Mouse (Mus musculus) kidney, adult 9 months (tissue): Measurements from ENCODE around the gene Senp1.
A peak's percentile ranks its signal among the peaks of the same experiment; 100 is the strongest.

Experiments
- DNase-seq: peaks from one replicate; pipeline ENCODE4 v3.0.0; 2022

Senp1 gene

DNA sequence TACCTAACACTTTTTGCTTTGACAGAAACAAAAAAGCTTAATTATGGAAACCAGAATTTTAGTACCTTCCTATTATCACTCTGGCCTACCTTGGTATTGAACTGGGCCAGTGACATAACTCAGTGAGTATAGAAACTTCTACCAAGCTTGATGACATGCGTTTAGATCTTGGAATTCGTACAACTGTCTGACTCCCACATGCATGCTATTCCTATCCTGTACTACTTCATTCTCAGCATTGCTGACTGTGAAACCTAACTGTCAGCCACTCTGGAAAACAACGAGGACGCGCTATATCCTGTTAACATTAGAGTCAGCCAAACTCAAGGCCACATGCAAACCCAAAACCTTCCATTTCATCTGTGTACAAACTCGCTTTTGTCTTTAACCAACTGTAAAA, 49.6 kb downstream of the Senp1 start:
- no peak for DNase-seq

DNA sequence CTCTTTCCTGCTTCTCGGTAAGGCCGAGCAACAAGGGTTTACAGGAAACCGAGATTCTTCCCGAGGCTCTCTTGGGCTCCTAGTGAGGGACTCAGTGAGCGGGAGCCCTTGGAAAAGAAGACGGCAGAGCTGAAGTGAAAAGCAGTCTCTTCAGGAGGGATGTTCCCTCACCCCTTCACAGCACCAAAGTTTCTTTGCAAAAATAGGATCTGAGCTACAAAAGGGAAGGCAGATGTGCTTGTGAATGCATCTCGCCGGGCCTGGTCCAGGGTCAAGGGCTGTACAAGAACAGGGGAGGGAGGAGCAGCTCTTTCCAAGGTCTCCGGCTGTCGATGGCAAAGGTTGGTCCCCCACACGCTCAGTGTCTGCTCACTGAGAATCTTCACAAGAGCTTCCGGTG, 51.0 kb downstream of the Senp1 start:
- DNase-seq = no peak

DNA sequence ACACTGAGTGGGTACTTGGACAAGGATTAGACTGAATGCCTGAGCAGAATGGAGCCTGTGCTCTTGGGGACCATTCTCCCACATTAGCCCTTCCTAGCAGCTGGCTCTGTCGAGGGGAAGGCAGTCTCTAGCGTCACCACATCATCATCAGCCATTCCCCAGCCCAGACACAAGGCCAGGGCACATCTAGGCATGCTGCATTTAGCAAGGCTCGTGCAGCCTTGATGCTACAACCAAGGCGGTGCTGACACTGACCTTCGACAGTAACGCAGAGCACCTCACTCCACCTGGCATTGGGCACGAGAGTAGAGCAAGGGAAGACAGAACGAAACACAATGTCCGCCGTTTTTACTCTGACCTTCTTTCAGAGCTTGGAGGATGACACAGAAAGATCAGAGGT, 53.9 kb downstream of the Senp1 start:
- no peak for DNase-seq

DNA sequence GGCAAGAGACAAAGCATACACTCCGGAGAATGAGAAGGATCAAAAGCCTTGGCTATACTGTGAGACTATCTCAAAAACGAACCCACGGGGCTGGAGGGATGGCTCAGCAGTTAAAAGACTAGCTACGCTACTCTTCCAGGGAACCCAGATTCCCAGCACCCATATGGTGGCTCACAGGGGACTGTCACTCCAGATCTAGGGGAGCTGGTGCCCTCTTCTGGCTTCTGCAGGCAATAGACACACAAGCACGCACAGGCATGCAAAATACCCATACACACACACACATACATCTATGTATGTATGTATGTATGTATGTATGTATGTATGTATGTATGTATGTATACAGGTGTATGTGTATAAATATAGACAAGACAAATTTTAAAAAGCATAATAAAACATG, 57.0 kb downstream of the Senp1 start:
- DNase-seq = no peak

DNA sequence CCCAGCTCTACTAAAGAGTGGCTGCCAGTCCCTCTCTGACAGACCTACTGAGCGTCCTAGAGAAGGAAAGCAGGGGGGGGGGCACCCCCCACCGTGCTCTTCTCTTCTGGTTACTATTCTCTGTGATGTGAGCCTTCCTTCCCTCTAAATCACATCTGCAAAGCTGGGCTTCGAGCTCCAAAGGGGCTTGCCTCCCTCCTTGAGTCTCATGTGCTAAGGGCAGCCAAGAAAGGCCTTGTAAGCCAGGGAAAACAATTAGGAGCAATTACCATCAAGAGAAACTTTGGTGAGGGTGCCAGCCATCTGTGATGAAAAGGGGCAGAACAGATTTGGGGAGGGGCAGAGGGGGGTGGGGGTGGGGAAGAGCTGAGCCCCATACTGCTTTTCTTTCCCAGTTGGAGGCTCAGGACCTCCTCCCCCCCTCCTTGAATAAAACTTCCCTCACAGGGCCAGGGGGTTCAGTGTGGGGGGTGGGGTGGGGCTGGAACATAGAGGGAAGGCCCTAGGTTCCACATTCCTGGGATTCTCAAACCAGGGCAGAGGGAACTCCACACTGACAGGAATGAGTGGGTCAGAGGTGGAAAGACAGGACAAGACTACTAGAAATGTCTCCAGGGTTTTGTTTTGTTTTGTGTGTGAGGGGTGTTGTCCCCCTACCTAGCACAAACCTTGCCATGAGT, 58.3 kb downstream of the Senp1 start:
- DNase-seq = no peak

DNA sequence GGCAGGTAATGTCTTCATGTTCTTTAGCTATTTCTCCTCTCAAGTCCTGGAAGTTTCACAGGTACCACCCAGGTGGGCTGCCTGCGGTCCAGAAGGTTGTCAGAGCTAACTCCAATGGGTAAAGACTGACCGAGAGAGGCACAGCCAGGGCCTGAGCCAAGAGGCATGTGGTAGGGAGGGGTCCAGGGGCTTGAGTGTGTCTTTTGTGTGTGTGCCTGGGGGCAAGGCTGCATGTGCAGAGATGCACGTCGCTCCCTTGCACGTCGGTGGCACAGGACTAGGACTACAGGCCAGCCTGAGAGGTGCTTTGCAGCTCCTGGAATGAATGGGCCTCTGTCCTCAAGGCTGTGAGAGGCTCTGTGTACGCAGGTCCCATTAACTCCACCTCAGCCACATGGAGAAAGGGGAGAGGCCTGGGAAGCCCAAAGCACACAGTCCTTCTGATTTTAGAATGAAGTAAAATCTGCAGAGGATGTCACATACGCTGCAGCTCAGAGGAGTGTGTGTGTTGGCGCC, 60.3 kb downstream of the Senp1 start:
- DNase-seq = no peak

DNA sequence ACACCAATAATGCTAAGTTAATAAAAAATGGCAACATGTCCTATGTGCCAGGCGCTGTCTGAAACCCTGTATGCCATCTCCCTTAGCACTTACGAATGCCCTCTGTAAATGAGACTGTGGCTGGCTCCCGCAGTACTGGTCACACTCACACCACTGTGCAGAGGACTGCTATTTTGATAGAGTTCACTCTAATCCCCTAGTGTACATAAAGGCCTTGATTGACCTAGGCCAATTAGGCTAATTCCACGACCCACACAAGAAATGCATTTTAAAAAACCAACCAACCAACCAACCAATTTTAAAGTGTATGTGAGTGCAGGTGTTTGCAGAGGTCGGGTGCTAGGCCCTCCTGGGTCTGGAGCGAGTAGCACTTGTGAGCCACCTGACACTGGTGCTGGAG, 63.7 kb downstream of the Senp1 start:
- DNase-seq = no peak

DNA sequence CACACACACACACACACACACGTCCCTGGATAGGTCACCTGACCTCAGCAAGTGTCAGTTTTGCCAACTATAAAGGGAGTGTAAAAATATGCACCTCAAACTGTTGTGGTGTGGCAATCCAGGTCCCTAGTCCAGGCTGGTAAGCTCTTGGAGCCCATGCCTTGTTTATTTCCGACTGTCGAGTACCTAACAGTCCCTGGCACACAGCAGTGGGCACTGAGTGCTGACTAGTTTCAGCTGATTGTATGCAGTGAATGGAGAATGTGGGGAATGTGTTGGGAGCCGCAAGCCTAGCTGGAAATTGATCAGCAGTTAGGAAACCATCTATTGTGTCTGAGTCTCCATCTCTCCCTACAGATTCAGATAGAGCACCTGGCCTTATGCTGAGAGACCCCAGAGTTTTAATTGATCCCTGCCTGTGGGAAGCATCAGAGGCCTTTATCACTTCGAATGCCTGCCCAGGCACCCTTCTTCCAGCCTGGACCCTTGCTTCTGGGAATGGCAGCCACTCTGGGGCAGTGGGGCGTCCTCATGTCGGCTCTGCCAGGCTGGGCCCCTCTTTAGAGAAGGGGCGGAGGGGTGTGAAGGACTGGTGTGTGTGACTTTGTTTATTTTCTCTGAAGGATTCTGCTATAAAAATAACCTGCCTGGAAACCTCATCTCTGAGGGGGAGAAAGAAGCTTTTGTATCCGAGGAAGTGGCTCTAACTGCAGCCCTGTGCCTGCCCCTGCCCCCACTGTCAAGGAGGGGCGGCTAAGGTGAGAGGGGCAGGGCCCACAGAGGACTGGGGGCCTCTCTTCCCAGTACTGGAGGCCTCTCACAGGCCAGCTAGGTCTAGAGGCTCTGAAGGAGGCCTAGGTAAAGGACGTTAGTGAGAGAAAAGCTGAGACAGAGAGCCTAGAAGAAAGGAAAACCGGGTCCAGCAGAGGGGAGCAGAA, 66.3 kb downstream of the Senp1 start:
- no peak for DNase-seq

DNA sequence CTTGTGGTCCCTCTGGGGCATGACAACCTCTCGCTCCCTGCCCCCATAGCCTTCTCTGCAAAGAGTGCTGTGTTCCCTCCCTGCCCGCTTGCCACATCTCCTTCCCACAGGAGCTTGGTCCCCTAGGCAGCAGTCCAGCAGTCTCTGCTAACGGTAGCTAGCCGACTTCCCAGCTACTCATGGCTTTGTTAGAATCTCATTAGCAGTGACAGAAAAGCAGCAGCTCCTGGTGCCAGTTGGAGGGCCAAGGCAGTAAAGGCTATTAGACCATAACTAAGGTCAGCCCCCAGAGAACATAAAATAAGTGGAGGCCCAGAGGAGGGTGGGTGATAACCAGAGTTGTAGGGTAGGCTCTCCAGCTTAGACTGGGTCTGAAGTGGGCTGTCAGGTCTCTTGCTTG, 67.9 kb downstream of the Senp1 start:
- no peak for DNase-seq

DNA sequence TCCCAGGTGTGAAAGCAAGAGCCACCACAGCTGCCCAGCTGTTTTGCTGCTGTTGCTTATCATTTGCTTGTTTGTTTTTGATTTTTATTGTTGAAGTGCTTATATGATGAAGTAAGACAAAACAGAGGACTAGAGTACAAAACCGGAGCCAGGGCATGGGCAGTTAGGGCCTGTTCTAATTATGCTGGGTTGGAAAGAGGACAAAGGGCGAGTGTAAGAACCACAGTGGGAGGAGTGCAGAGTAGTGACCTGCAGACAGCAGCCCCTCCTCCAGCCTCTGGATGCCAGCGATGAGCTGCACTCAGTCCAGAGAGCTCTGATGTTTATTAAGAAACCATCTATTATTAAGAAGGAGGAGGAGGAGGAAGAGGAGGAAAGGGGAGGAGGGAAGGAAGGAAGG, 70.4 kb downstream of the Senp1 start:
- peak; percentile 69 for DNase-seq

DNA sequence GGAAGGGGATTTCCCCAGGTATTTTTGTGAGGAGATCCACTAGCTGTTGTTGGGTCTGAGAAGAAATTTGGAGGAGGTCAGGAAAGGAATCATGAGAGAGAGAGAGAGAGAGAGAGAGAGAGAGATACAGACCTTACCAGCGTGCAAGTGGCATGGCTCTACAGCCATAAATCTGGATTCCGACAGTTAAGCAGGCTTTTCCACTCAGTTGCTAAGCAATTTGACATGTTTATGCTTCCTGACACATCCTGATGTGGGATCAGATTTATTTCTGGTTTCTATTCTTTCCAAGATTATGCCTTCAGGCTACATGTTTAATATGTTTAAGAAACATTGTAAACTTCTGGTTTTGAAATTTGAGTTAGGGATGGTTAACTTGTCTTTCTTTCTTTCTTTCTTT, 71.7 kb downstream of the Senp1 start:
- DNase-seq = no peak

DNA sequence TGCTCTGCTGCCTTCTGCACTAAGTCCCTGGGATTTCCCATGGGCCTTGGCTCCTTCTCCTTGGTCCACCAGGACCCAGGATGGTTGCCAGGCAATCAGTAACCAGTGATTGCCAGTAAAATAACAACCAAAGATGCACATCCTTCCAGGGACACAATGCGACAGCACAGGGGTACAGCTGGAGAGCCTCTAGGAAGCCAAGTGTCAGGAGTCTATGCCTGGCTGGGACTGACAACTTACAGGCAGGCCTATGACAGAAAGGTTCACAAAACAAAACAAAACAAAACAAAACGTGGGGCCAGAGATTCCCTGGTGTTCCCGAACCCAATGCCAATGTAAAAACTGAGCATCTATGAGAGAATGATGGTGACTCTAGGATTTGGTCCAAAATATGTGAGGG, 74.5 kb downstream of the Senp1 start:
- DNase-seq = no peak

DNA sequence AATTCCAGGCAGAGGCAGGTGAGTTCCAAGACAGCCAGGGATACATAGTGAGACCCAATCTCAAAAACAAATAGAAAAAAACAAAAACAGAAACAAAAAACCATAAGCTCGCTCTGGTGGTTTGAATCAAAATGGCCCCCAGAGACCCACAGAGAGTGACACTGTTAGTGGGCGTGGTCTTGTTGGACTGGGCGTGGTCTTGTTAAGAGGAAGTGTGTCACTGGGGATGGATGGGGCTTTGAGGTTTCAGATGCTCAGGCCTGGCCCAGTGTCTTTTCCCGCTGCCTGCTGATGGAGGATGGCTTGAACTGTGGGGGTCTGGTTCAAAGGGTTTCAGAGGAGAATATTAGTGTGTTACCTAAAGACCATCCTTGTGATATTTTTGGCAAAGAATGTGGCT, 75.6 kb downstream of the Senp1 start:
- no peak for DNase-seq

DNA sequence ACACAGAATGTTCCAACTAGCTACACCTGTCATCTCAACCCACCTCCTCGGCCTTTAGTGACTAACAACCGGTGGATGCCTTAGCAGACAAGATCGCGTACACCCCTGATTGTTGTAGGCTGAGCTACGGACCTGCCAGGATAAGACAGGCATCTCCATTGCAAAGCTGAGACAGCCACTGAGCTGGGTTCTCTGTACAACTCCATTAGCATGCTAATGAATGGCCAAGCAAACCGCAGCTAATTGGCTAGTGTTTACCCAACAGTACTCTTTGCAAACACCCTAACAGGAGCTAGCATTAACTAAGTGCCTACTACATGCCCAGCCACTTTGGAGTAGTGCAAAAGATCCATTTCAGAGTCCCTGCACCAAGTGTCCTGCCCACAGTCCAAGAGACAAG, 80.7 kb downstream of the Senp1 start:
- DNase-seq = no peak

DNA sequence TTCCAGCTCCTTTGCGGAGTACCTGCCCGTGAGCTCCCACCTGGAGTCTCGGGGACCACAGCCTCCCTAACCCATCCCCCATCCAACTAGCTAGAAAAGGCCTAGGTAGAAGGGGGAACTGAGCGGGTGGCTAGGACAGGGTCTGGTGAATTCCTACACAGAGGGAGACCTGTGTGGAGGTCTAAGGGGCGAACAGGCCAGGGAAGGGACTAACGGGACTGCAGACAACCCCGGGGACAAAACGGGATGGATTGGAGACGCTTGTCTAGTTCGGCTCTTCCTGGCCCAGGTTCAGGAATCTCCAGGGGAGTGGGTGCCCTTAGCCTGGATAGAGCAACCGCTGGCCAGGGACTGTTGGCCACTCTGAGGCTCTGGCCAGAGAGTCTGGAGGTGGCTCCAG, 88.4 kb downstream of the Senp1 start:
- DNase-seq = no peak

DNA sequence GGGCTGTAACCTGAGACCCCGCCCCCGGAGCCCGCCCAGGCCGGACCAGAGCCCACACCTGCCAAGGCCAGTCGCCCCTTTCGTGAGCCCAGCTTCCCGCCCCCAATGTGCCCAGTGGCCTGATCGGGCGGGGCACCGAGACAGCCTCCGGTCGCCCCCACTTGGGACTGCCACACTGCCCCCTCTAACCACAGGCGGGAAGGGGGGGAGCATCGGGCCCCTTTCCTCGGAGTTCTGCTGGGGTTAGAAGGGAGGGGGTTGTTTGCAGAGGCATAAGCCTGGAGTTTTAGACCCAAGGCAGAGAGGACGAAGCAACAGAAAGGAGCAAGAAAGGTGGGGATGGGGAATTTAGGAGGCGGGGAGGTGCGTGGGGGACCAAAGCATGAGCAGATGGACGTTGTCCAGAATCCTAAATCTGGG, 88.8 kb downstream of the Senp1 start:
- DNase-seq = no peak

DNA sequence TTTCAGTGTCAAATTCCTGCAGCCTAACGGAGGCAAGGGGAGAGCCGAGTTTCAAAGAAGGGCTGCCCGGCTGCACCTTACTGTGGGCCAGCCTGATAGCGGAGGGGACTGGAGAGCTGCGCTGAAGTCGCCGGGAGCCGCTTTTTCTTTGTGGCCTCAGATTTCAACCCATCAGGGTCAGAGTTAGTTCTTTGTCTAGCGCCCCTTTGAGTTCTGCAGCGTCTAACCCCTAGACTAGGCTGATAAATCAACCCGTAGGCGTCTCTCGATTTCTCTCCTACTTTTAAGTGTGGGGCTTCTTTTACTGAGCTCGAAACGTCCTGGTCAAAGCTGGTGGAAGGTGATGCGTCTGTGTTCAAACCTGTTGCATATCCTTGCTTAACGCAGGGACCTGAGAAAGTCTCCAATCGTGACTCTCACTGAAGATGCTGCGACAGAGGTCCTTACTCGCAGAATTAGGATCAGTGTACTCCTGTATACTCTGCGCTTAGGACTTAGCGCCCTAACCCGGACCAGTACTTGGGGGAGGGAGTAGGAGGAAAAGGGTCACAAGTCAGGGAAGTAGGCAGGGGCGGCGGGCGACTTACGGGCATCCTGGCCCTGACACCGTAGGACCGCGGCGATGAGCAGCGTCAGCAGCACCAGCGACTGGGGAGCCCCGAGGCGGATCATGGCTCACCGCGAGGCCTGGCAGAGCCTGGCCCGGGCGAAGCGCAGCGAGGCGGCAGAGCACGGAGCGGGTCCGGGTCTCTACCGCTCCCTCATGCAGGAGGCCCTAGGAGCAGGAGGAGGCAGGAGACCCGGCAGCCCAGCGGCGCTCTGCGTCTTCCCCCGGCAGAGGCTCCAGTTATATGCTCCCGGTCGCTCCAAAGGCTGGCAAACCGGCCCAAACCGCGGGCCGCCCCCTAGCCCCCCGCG, 89.5 kb downstream of the Senp1 start, which contains the start of gene Col2a1:
Gene Col2a1 (minus strand): TSS at position 874 of the 918 bp plus-strand sequence.
- no peak for DNase-seq

DNA sequence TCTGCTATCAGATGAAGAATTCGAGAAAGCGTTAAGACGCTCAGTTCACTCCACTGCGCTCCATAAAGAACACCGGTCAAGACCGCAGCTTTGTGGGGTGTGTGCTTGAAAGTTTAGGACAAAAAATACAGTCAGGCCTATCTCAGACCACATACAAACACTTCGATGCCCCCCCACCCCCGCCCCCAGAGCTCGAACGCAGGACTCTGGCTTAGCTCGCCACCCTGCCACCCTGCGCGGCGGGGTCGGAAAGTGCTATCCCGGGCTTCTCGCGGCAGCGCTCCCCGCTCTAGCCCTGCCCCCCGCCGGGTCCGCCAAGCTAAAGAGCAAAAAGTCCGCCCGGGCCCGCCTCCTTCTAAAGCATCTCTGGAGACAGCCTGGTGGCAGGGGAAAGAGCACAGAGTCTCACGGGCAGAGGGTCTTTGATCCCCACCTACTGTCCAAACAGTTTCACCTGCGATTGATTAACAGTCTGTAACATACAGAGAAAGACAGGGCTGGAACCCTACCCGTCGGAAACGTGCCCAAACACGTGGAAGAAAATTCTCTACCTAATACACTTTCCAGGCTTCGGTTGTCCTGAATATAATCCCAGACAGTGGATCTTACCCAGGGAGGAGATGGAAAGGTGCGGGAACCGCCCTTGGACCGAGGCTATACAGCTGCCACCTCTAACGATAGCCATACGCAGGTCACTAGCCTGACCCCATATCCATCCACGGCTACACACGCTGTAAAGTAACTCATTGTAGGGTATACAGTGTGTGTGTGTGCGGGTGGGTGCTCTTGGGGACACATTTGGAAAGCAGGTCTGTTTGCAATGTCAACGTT, 90.3 kb downstream of the Senp1 start:
- DNase-seq = no peak

DNA sequence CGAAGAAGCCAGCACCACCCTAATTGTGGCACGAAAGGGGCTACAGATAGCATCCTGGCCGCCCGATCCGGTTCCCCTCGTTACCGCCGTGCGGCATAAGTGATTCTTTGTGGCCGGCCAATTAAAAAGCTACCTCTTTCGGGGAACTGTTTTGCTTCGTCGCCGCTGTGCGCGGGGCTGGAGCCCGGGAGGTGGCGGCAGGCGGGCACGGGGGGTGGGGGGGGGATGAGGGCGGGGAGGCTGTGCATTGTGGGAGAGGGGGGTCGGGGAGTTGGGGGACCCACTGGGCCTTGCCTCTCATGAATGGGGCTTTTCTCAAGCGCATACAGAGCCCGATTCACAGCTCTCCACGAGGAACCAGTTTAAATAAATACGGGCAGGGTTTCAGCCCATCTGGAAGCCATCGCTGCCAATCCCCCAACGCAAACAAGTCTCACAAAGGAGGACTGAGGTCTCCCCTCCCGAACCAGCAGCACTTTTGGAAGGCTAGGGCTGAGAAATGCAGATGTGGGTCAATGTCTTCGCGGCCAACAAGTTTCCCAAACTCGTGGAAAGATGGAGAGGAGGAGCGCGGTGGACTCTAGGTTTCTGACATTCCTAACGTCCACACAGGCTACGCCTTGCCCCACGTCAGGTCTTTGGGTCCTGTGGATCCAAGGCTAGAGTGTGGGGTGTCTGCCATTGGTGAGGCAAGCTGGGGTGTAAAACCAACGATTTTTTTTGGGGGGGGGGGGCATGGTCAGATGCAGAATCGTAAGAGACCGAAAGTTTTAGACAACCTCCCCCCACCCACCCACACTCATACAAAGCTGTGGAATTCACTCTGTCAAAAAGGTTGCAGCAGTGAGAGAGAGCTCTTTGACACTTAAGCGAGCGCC, 91.2 kb downstream of the Senp1 start:
- no peak for DNase-seq

DNA sequence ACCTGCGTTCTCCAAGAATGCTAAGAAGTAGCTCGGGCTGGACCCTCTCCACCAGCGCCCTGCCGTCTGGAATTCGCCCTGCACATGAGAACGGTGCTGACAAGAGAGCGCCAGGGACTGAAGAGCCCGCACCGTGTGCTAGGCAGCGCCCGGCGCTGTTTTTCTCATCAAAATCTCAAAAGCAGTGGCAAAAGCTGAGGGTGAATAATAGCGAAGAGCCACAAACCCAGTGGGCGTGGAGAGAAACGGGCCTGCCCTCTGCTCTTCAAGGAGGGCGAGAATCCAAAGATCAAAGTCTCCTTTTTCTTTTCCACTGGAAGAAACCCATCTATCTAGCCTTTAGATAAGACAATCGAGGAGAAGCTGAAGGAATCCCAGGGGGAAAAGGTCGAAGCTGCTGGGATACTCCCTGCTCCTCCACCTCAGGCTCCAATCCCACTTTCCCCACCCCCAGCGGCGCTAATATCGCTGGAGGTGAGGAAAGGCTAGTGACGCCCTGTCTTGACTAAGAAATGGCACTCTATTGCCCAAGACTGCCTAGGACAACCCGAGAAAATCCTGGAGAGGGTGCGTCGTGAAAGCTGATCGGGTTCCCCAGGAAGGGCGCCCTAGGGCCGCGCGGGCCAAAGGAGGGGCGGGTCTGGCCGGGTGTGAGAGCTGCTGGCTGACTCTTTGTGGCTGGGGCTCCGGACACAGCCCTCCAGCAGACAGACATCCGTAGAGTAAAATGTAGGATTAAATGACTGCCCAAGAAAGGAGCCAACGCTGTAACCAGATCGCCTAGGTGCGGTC, 92.0 kb downstream of the Senp1 start:
- peak; percentile 63 for DNase-seq
